Mouse (Mus musculus): ENCODE data around the gene Klf3. TPM values are rescaled to one million over a fixed set of nuclear protein-coding genes. Genes with fewer than 3 reads are reported as not detected.

Gene Klf3
- polyA plus RNA-seq, 1 experiment from 2014 or later, result 38.6 TPM

DNA sequence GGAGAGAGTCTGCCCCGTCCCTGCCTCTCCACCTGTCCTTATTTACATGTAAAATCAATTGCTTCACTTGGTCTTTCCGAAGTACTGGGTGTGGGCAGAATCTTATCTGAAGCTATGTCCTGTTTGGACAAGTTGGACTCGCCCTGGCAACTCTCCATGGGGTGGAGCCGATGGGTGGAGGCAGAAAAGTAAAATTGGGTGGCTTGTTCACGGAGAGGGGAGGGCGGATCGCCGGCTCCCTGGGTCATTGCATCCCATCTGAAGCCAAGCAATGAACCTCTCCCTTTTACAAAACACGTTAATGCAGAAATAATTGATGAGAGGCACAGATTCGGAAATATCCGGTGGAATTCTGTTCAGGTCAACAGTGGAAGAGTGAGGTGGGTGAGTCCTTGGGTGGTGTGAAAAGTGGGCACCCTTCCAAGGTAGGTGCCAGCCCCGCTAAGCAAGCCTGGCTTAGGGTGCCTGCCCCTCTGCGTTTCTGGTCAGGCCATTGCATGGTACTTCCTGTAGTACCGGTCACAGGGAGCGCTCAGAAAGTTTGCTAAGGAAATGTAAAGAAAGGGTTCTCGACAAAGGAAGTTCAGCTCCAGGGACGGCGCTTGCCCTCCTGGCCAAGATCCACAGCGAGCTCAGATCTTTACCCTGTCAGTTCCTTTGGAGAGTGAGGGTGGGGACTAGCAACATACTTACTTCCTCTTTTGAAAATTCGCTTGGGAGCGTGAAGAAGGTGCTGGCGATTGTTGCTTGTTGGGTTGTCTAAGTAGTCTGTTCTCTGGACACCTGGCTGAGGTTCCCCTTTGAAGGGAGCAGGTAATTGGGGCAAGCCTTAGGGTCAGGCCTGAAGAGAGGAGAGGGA lies 9.2 kb downstream of the Klf3 start:
- no peak for ATAC-seq (ENCODE audit: insufficient number of reproducible peaks, low FRiP score, low TSS enrichment, low read depth)
- Histone ChIP-seq H3K27me3 (ENCODE audit: control insufficient read depth, insufficient read depth, low read length) (no peaks in the 10 kb centered on the region), H3K4me2 (ENCODE audit: low read depth, severe bottlenecking) (peak overlapping the region; percentile 30; the same call in 1 of the 2 replicates), H3K9me3 (ENCODE audit: control insufficient read depth, low read length) (no peaks in the 10 kb centered on the region), H3K27ac (replicated peaks; ENCODE audit: low read depth, low read length) (peak overlapping the region; percentile 80), H3K4me1 (ENCODE audit: control insufficient read depth, insufficient read depth, low read length) (peaks cover 40% of the 10 kb centered on the region), H3K4me3 (ENCODE audit: low read depth, low read length) (no peak overlapping the region), H3K36me3 (ENCODE audit: control insufficient read depth, insufficient read depth, low read length) (peaks cover 6% of the 10 kb centered on the region; the same call in 1 of the 2 replicates), H3K9ac (ENCODE audit: low read length) (peak overlapping the region; percentile 23; the same call in 1 of the 2 replicates)
- WGBS, result 29% methylated on average over 22 of the region's 22 CpGs
- DNase-seq (ENCODE audit: low spot score), result no peak

DNA sequence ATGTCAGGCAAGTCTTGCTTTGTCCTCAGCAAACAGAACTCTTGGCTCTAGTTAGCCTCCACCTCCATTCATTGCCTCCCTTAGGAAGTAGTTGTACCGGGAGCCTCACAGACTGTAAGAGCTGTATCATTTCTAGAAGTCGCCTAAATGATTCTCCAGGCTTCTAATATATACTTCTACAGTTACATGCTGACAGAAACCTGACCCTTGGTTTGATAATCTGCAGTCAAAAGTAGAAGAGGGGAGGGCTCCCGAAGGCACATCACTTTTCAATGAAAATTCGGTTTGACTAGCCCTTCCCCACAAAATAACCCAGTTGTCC lies 9.8 kb downstream of the Klf3 start:
- peaks cover 36% of the 10 kb centered on the region for H3K4me1 ChIP-seq (ENCODE audit: control insufficient read depth, insufficient read depth, low read length)
- ATAC-seq (ENCODE audit: insufficient number of reproducible peaks, low FRiP score, low TSS enrichment, low read depth), result no peak
- no peak overlapping the region for H3K4me3 ChIP-seq (ENCODE audit: low read depth, low read length)
- H3K9ac ChIP-seq (ENCODE audit: low read length), result no peak overlapping the region; the same call in 1 of the 2 replicates
- 43% methylated on average over 4 of the region's 4 CpGs for WGBS
- H3K4me2 ChIP-seq (ENCODE audit: low read depth, severe bottlenecking), result peak overlapping the region; percentile 3; the same call in 1 of the 2 replicates
- DNase-seq (ENCODE audit: low spot score), result no peak
- H3K36me3 ChIP-seq (ENCODE audit: control insufficient read depth, insufficient read depth, low read length), result peaks cover 7% of the 10 kb centered on the region; the same call in 1 of the 2 replicates
- H3K27me3 ChIP-seq (ENCODE audit: control insufficient read depth, insufficient read depth, low read length), result no peaks in the 10 kb centered on the region
- H3K9me3 ChIP-seq (ENCODE audit: control insufficient read depth, low read length), result no peaks in the 10 kb centered on the region
- H3K27ac ChIP-seq (replicated peaks; ENCODE audit: low read depth, low read length), result peak overlapping the region; percentile 57

DNA sequence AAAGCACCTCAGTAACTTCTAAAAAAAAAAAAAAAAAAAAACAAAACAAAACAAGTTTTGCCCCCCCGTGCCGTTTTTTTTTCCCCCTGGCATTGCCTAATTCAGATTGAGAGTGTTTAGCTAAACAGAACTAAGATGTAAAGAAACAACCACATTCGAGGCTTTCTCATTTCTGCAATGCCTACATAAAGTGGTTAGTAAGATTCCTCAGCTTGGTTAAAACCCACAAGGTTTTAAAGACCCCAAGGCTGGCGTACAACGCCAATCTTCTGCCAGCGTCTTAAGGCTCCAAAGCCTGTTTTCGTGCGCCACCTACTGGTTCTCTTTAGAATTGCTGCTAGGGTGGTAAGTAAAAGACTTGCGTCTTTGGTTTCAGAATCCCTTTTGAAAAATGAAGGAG lies 10.2 kb downstream of the Klf3 start:
- H3K9ac ChIP-seq (ENCODE audit: low read length), result no peak overlapping the region
- peaks cover 7% of the 10 kb centered on the region; the same call in 1 of the 2 replicates for H3K36me3 ChIP-seq (ENCODE audit: control insufficient read depth, insufficient read depth, low read length)
- peak; percentile 92 for DNase-seq (ENCODE audit: low spot score)
- H3K9me3 ChIP-seq (ENCODE audit: control insufficient read depth, low read length), result no peaks in the 10 kb centered on the region
- no peak overlapping the region for H3K4me2 ChIP-seq (ENCODE audit: low read depth, severe bottlenecking)
- peaks cover 32% of the 10 kb centered on the region for H3K4me1 ChIP-seq (ENCODE audit: control insufficient read depth, insufficient read depth, low read length)
- H3K27me3 ChIP-seq (ENCODE audit: control insufficient read depth, insufficient read depth, low read length), result no peaks in the 10 kb centered on the region
- no peak overlapping the region for H3K27ac ChIP-seq (replicated peaks; ENCODE audit: low read depth, low read length)
- no peak overlapping the region for H3K4me3 ChIP-seq (ENCODE audit: low read depth, low read length)
- ATAC-seq (ENCODE audit: insufficient number of reproducible peaks, low FRiP score, low TSS enrichment, low read depth), result no peak
- WGBS, result 19% methylated on average over 9 of the region's 9 CpGs

DNA sequence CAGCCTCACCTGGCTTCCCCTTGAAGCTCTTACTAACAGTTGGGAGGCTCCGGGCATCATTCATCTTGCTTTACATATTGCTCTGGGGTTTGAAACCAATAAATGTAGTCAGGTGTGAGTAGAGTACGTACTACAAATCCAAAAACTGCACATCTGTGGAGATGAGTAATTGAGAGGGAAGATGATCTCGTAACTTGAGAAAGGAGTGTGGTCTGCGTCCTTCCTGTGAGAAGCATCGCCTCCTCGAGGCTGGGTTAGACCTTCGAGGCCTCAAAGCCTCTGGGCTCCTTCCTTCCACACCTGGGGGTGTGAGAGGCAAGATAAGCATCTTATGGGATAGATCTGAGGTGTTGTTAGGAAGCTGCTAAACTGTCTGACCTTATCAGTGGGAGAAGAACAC lies 11.2 kb downstream of the Klf3 start:
- Histone ChIP-seq H3K9me3 (ENCODE audit: control insufficient read depth, low read length) (no peaks in the 10 kb centered on the region), H3K36me3 (ENCODE audit: control insufficient read depth, insufficient read depth, low read length) (peaks cover 12% of the 10 kb centered on the region; the same call in 1 of the 2 replicates), H3K27ac (replicated peaks; ENCODE audit: low read depth, low read length) (no peak overlapping the region), H3K27me3 (ENCODE audit: control insufficient read depth, insufficient read depth, low read length) (no peaks in the 10 kb centered on the region), H3K4me1 (ENCODE audit: control insufficient read depth, insufficient read depth, low read length) (peaks cover 25% of the 10 kb centered on the region), H3K4me3 (ENCODE audit: low read depth, low read length) (no peak overlapping the region), H3K4me2 (ENCODE audit: low read depth, severe bottlenecking) (no peak overlapping the region), H3K9ac (ENCODE audit: low read length) (no peak overlapping the region)
- ATAC-seq (ENCODE audit: insufficient number of reproducible peaks, low FRiP score, low TSS enrichment, low read depth), result no peak
- 81% methylated on average over 7 of the region's 7 CpGs for WGBS
- no peak for DNase-seq (ENCODE audit: low spot score)

DNA sequence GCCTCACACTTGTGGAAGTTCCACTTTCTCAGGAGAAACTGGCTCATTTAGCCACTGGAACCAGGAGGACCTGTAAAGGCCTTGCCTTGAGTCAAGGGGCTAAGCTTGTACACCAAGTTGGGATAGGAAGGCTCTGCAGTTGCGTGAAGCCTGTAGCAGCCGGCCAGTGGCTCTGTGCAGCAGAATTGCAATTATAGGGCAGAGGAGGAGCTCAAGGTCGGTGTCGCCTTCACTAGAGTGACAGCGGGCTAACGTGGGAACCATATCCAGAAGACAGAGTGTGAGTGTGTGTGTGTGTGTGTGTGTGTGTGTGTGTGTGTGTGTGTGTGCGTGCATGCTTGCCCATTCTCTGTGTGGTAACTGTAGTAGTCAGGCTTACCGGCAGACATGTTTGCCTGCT lies 12.4 kb downstream of the Klf3 start:
- Histone ChIP-seq H3K9ac (ENCODE audit: low read length) (no peak overlapping the region), H3K27me3 (ENCODE audit: control insufficient read depth, insufficient read depth, low read length) (no peaks in the 10 kb centered on the region), H3K4me1 (ENCODE audit: control insufficient read depth, insufficient read depth, low read length) (peaks cover 24% of the 10 kb centered on the region), H3K9me3 (ENCODE audit: control insufficient read depth, low read length) (no peaks in the 10 kb centered on the region), H3K27ac (replicated peaks; ENCODE audit: low read depth, low read length) (no peak overlapping the region), H3K4me3 (ENCODE audit: low read depth, low read length) (no peak overlapping the region), H3K36me3 (ENCODE audit: control insufficient read depth, insufficient read depth, low read length) (peaks cover 12% of the 10 kb centered on the region; the same call in 1 of the 2 replicates), H3K4me2 (ENCODE audit: low read depth, severe bottlenecking) (no peak overlapping the region)
- ATAC-seq (ENCODE audit: insufficient number of reproducible peaks, low FRiP score, low TSS enrichment, low read depth), result no peak
- DNase-seq (ENCODE audit: low spot score), result no peak
- 89% methylated on average over 8 of the region's 8 CpGs for WGBS

DNA sequence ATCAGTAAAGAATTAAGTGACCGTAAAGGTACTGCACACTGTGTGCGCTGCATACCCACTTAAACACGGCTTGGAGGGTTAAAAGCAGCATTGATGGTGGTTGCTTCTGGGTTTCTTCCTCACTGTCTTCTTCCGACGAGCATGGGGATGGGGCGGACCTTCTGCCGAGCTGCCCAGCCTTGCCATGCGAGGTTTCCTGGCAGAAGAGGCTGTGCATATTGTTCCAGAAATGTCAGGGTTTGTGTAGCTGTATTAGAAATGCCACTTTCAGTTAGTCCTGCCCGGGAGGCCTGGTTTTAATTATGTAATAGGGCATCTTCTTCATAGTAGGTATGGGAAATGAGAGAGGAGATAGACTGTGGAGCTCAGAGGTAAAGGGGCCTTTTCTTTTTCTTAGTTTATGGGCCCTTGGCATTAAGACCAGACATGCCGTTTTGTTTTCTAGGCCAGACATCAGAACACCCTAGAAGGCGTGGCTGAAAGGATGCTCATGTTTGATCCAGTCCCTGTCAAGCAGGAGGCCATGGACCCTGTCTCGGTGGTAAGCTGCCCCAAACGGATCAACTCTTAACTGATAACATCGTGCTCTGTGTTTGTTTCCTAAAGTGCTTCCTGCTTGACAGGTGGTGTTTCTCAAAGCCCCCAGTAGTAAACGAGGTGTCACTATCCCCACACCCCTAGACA lies 13.2 kb downstream of the Klf3 start:
- Histone ChIP-seq H3K36me3 (ENCODE audit: control insufficient read depth, insufficient read depth, low read length) (peaks cover 15% of the 10 kb centered on the region; the same call in 1 of the 2 replicates), H3K9me3 (ENCODE audit: control insufficient read depth, low read length) (no peaks in the 10 kb centered on the region), H3K4me2 (ENCODE audit: low read depth, severe bottlenecking) (no peak overlapping the region), H3K27me3 (ENCODE audit: control insufficient read depth, insufficient read depth, low read length) (no peaks in the 10 kb centered on the region), H3K27ac (replicated peaks; ENCODE audit: low read depth, low read length) (no peak overlapping the region), H3K9ac (ENCODE audit: low read length) (no peak overlapping the region), H3K4me3 (ENCODE audit: low read depth, low read length) (no peak overlapping the region), H3K4me1 (ENCODE audit: control insufficient read depth, insufficient read depth, low read length) (peaks cover 16% of the 10 kb centered on the region)
- ATAC-seq (ENCODE audit: insufficient number of reproducible peaks, low FRiP score, low TSS enrichment, low read depth), result no peak
- no peak for DNase-seq (ENCODE audit: low spot score)
- 53% methylated on average over 15 of the region's 15 CpGs for WGBS

DNA sequence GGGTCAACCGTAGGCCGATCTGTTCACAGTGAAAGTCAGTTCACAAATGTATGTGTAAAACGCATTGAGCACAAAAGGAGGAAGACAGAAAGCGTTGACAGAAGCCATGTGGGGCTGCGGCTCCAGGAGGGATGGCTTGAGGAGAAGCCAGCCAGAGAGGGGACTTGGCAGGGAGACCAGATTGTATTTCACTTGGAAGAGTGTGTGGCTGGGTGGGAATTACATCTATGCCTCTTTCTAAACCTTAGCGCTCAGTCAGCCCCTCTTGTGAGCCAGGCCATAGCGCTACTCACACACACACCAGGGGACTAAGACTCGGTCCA lies 13.7 kb downstream of the Klf3 start:
- WGBS, result 63% methylated on average over 8 of the region's 8 CpGs
- peaks cover 16% of the 10 kb centered on the region; the same call in 1 of the 2 replicates for H3K36me3 ChIP-seq (ENCODE audit: control insufficient read depth, insufficient read depth, low read length)
- H3K9ac ChIP-seq (ENCODE audit: low read length), result no peak overlapping the region
- H3K27me3 ChIP-seq (ENCODE audit: control insufficient read depth, insufficient read depth, low read length), result no peaks in the 10 kb centered on the region
- H3K9me3 ChIP-seq (ENCODE audit: control insufficient read depth, low read length), result no peaks in the 10 kb centered on the region
- no peak for DNase-seq (ENCODE audit: low spot score)
- H3K4me3 ChIP-seq (ENCODE audit: low read depth, low read length), result no peak overlapping the region
- no peak for ATAC-seq (ENCODE audit: insufficient number of reproducible peaks, low FRiP score, low TSS enrichment, low read depth)
- H3K4me2 ChIP-seq (ENCODE audit: low read depth, severe bottlenecking), result no peak overlapping the region
- H3K4me1 ChIP-seq (ENCODE audit: control insufficient read depth, insufficient read depth, low read length), result peaks cover 11% of the 10 kb centered on the region
- H3K27ac ChIP-seq (replicated peaks; ENCODE audit: low read depth, low read length), result no peak overlapping the region

DNA sequence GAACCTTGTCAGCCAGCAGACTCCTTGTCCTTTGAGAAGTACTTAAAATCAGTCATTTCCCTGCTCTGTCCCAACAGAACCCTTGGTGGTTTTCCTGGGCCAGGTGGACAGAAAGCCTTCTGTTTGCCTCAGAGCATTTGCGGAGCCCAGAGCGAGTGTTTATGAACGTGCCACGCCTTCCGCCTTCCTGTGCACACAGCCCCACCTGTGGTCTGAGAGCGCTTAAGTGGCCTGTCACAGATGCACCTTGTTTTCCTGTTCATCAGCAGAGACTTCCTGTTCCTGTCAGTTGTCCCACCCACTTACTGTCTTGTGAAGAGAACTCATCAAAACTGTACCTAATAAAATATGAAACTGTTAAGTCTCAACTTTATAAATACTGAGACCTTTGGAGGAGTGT lies 16.2 kb downstream of the Klf3 start:
- WGBS, result 80% methylated on average over 6 of the region's 6 CpGs
- Histone ChIP-seq H3K27me3 (ENCODE audit: control insufficient read depth, insufficient read depth, low read length) (no peaks in the 10 kb centered on the region), H3K4me2 (ENCODE audit: low read depth, severe bottlenecking) (no peak overlapping the region), H3K4me3 (ENCODE audit: low read depth, low read length) (no peak overlapping the region), H3K27ac (replicated peaks; ENCODE audit: low read depth, low read length) (no peak overlapping the region), H3K36me3 (ENCODE audit: control insufficient read depth, insufficient read depth, low read length) (peaks cover 31% of the 10 kb centered on the region), H3K9ac (ENCODE audit: low read length) (no peak overlapping the region), H3K9me3 (ENCODE audit: control insufficient read depth, low read length) (no peaks in the 10 kb centered on the region), H3K4me1 (ENCODE audit: control insufficient read depth, insufficient read depth, low read length) (no peaks in the 10 kb centered on the region)
- no peak for DNase-seq (ENCODE audit: low spot score)
- ATAC-seq (ENCODE audit: insufficient number of reproducible peaks, low FRiP score, low TSS enrichment, low read depth), result no peak

Measured in limb, embryonic 11.5 days (tissue).